Mouse (Mus musculus) hindbrain, embryonic 10.5 days (tissue): Measurements from ENCODE around the gene Lrfn4. TPM values are rescaled to one million over a fixed set of nuclear protein-coding genes. Genes with fewer than 3 reads are reported as not detected.
A peak's percentile ranks its signal among the peaks of the same experiment; 100 is the strongest.

Experiments
- DNase-seq: peaks from one replicate; pipeline ENCODE4 v3.0.0-alpha.2; 2017; ENCODE audit warnings: low spot score
- H3K27ac ChIP-seq: fragments of 300-500 bp; sonication (generic); 2 replicates; pipeline ENCODE4 v1.5.1; 2016; ENCODE audit warnings: mild to moderate bottlenecking, moderate library complexity
- H3K27me3 ChIP-seq: fragments of 300-500 bp; sonication (generic); 2 replicates; pipeline ENCODE4 v1.6.1; 2016; ENCODE audit warnings: mild to moderate bottlenecking; ENCODE audit not compliant: poor library complexity, insufficient read depth, severe bottlenecking
- H3K36me3 ChIP-seq: fragments of 300-500 bp; sonication (generic); 2 replicates; pipeline ENCODE4 v1.6.1; 2016; ENCODE audit warnings: mild to moderate bottlenecking, moderate library complexity
- H3K4me1 ChIP-seq: fragments of 300-500 bp; sonication (generic); replicated peaks from 2 replicates; pipeline ENCODE4 v1.6.1; 2016; ENCODE audit warnings: mild to moderate bottlenecking
- H3K4me3 ChIP-seq: fragments of 300-500 bp; sonication (generic); 2 replicates; pipeline ENCODE4 v1.5.1; 2016; ENCODE audit warnings: mild to moderate bottlenecking, moderate library complexity
- H3K9me3 ChIP-seq: fragments of 300-500 bp; sonication (generic); 2 replicates; pipeline ENCODE4 v1.6.1; 2016; ENCODE audit warnings: mild to moderate bottlenecking, moderate library complexity
- WGBS: fragments of 180-500 bp; shearing (Covaris S2); methylation state at CpG from one replicate; pipeline ENCODE4 v1.1.7; 2016; 5-methylcytosine and 5-hydroxymethylcytosine counted together
- polyA plus RNA-seq: library from polyadenylated mRNA; unstranded; fragments of >200 nt; fragmentation: Nextera tagmentation; extraction: Ambion mirVana; gene quantifications from 2 replicates; pipeline ENCODE4 v1.2.1, GENCODE M21; 2016

Gene Lrfn4
- 5.9 and 8.2 TPM in 2 replicates for polyA plus RNA-seq

DNA sequence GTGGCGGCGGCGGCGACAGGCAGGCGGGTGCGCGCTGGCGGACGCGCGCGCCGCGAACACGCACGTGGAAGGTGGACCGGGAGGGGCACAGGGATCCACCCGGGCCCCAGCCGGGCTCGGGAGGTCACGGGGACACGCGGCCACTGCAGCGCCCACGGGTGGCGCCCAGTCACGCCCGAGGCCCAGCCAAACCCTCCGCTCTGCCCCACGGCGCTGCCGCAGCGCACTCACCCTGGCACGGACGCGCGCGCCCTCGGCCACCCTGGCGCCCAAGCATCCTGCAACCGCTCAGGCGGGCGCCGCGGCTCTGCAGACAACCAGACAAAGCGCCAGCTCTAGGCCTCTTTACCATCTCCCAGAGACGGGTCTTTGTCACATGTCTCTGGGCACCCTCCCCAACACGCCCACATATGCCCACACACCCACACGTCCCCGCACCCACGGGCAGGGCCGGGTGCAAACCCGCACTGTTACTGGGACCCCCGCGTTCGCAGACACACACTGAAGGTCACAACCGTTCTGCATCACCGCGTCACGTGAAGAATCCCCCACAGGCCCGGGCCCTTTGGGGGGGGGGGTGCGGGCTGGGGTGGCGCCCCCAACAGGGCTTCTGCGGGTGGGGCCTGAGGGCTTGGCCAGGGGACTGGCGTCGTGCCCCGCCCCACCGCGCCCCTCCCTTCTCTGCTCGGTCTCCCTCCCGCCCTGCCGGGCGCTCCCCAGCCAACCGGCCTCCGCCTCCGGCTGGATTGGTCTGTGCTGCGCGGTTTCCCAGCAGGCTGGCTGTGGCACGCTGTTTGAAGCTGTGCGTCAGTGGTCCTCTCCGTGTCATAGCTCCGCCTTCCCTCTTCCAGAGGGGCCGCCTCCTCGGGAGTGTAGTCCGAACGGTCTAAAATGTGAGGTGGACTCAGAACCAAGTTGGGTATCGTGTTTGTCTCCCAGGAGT, at the start of gene Lrfn4:
Gene Lrfn4, minus strand, starts transcription at position 517 of the 943 bp plus-strand sequence.
- Histone ChIP-seq H3K27ac (peak within 1 kb of the TSS; percentile 98), H3K4me1 (peaks cover 53% of the 10 kb centered on the region)
- WGBS, result under 1% methylated on average over 86 of the region's 87 CpGs

DNA sequence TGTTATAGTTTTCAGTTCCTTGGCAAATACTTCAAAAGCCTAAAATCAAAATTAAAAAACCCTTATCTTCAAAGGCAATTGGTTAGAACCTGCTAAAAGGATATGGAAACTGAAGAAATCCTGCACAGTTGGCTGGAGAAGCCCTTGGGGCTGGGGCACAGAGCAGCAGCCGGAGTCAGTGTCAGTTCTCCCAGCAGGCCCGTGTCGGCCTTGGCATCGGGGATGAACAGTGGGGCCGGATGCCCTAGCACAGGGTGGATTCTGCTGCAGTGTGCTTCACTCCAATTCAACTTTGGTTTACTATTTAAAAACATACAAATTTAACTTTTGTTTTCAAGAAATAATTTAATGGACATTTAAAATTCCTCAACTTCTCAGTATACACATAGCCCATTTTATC, 42.7 kb upstream of the Lrfn4 start:
- Histone ChIP-seq H3K27ac (no peak overlapping the region), H3K9me3 (no peaks in the 10 kb centered on the region), H3K36me3 (no peaks in the 10 kb centered on the region), H3K27me3 (no peaks in the 10 kb centered on the region), H3K4me3 (no peak overlapping the region), H3K4me1 (no peaks in the 10 kb centered on the region)
- 86% methylated on average over 5 of the region's 5 CpGs for WGBS
- DNase-seq, result no peak

More for the DNA sequence above, at the start of gene Lrfn4:
- Histone ChIP-seq H3K4me3 (peak within 1 kb of the TSS; percentile 79), H3K36me3 (peaks cover 45% of the 10 kb centered on the region), H3K27me3 (peaks cover 15% of the 10 kb centered on the region; the same call in 1 of the 2 replicates), H3K9me3 (no peaks in the 10 kb centered on the region)
- DNase-seq, result peak; percentile 93

DNA sequence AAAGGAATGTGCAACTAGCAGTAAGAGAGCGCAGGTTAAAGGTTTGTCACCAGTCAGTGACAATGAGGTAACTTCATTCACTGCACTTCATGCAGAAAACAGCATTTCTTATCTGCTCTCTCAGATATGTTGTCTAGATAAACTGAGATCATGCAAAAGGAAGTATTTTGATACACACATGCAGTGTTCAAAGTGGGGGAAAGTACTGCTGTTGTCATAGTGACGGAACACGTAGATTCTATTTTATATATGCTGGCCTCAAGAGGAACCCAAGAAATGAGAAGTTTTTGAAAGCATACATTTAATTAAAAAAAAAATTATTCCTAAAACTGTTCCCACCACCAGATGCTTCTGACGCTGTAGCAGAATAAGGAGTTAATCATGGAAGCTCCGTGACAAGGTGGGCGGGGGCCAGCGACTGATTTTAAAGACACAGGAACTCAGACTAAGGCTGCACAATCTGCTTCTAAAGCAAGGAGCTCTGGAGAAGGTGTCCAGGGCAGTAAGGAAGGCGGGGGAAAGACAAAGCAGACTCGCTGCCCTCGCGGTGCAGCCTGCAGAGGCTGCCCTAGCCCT, 31.5 kb upstream of the Lrfn4 start:
- WGBS, result 73% methylated on average over 11 of the region's 11 CpGs
- H3K9me3 ChIP-seq, result no peaks in the 10 kb centered on the region
- no peak for DNase-seq
- H3K4me3 ChIP-seq, result no peak overlapping the region
- no peaks in the 10 kb centered on the region for H3K36me3 ChIP-seq
- no peak overlapping the region for H3K27ac ChIP-seq
- no peaks in the 10 kb centered on the region for H3K4me1 ChIP-seq
- no peaks in the 10 kb centered on the region for H3K27me3 ChIP-seq

DNA sequence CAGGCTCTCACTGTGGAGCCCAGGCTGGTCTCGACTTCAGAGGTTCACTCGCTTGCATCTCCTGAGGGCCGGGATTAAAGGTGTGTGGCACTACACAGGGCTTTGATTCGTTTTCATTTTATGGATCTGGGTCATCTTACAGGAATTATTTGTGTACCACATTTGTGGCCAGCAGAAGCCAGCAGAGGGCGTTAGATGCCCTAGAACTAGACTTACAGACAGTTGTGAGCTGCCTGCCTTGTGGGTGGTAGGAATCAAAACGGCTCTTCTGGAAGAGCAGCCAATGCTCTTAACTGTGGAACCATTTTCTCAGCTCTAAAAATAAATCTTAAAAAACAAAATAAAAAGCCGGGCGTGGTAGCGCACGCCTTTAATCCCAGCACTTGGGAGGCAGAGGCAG, 28.8 kb upstream of the Lrfn4 start:
- DNase-seq, result peak; percentile 42
- no peaks in the 10 kb centered on the region for H3K4me1 ChIP-seq
- H3K4me3 ChIP-seq, result no peak overlapping the region
- no peaks in the 10 kb centered on the region for H3K27me3 ChIP-seq
- no peaks in the 10 kb centered on the region for H3K36me3 ChIP-seq
- no peaks in the 10 kb centered on the region for H3K9me3 ChIP-seq
- WGBS, result 43% methylated on average over 10 of the region's 10 CpGs
- H3K27ac ChIP-seq, result no peak overlapping the region

DNA sequence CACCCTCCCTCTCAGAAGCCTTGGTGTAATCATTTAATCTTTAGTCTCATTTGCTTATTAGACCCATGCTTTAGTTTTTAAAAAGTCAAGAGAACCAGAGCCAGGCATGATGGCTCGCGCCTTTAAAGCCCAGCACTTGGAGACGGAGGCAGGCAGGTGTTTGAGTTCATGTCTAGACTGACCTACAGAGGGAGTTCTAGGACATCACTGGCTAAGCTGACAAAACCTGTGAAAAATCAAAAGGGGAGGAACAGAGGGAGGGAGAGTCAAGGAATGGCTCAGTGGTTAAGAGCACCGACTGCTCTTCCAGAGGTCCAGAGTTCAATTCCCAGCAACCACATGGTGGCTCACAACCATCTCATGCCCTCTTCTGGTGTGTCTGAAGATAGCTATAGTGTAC, 20.5 kb upstream of the Lrfn4 start:
- H3K9me3 ChIP-seq, result no peaks in the 10 kb centered on the region
- DNase-seq, result no peak
- no peak overlapping the region for H3K4me3 ChIP-seq
- H3K36me3 ChIP-seq, result no peaks in the 10 kb centered on the region
- WGBS, result 75% methylated on average over 4 of the region's 4 CpGs
- H3K4me1 ChIP-seq, result no peaks in the 10 kb centered on the region
- no peak overlapping the region for H3K27ac ChIP-seq
- no peaks in the 10 kb centered on the region for H3K27me3 ChIP-seq

DNA sequence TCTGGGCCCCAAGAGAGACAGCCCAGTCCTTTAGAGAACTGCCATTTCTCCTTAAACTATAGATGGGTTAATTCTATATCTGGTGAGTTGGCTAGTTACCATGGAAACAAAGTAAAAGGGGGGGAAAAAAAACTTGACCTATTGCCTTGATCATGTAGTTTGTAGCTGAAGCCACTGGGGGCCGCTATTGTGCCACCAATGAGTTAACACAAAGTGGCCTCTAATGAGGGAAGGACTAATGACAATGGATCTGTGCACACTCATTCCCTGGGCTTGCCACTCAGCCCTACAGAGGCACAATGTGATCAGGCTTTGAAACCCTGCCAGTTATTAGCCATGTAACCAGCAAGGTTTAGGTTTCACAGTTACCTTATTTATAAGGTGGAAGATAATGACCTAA, 13.4 kb upstream of the Lrfn4 start:
- no peak overlapping the region for H3K4me3 ChIP-seq
- no peaks in the 10 kb centered on the region for H3K27me3 ChIP-seq
- H3K27ac ChIP-seq, result peak overlapping the region; percentile 53
- no peaks in the 10 kb centered on the region for H3K9me3 ChIP-seq
- WGBS, result 0% methylated on average over 1 of the region's 1 CpGs
- peaks cover 51% of the 10 kb centered on the region for H3K4me1 ChIP-seq
- H3K36me3 ChIP-seq, result peaks cover 3% of the 10 kb centered on the region
- DNase-seq, result peak; percentile 79

DNA sequence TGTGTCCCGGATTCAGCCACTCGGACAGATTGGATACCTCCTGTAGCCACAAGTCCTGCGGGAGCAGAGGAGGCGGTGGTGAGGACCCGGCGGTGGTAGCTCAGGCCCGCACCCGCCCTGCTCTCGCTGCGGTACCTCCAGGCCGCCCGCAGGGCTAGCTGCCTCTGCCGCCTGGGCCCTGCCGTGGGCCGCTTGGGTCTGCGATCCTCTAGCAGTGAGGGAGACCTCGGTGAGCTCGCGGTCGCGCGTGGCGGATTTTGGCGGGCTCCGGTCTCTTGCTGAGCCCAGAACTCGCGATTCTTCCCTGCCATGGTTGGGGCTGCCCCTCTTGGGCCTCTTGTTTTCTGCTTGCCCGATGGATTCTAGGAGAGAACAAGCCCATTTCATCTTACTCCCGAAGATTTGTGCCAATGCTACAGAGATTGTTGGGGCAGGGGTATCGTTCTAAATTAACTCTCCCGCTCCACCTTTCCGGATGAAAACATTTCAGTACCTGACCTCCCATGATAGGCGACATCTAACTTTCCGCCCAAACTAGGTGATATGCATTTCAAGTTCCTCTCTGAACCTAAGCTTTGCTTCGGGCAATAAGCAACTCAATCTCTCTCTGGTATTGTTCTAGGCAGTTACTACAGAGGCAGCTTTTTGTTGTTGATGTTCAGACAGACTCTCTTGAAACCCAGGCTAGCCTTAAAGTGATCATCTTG, 10.5 kb upstream of the Lrfn4 start:
- Histone ChIP-seq H3K4me3 (peak overlapping the region; percentile 84), H3K4me1 (peaks cover 55% of the 10 kb centered on the region), H3K27ac (peak overlapping the region; percentile 97), H3K36me3 (peaks cover 31% of the 10 kb centered on the region), H3K9me3 (no peaks in the 10 kb centered on the region), H3K27me3 (no peaks in the 10 kb centered on the region)
- 3% methylated on average over 35 of the region's 35 CpGs for WGBS
- DNase-seq, result no peak

DNA sequence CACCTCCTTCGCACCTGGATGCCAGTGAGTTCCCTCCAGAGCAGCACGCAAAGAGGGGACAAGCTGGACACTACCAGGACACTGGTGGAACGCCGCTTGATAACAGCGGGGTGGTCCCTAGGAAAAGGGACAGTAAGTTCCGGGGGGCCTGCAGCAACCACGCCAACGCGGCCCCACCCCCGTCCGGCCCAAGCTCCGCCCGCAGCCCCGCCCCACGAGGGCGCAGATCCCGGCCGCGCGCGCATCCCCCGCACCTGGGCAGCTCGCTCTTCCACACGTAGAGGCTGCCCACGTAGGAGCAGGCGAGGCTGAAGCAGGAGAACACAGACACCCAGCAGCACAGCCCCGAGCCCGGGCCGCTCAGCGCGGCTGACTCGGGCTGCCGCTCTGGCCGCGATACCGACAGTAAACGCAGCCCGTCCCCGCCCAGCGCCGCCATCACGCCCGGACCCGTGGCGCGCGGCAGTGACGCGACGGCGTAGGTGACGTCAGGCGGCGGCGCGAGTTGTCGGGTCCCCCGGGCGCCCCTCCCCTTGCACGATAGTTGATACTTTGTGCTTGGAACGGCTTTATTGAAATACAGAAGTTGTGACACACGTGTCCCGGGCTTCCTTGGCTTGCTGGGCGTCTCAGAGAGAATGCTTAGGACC, 9.8 kb upstream of the Lrfn4 start, which contains the start of gene Rce1:
Gene Rce1, minus strand, starts transcription at position 463 of the 650 bp plus-strand sequence.
- Histone ChIP-seq H3K9me3 (no peaks in the 10 kb centered on the region), H3K4me3 (peak within 1 kb of the TSS; percentile 84), H3K36me3 (peaks cover 38% of the 10 kb centered on the region), H3K4me1 (peaks cover 55% of the 10 kb centered on the region), H3K27me3 (no peaks in the 10 kb centered on the region), H3K27ac (peak within 1 kb of the TSS; percentile 97)
- WGBS, result under 1% methylated on average over 64 of the region's 64 CpGs
- peak; percentile 91 for DNase-seq

DNA sequence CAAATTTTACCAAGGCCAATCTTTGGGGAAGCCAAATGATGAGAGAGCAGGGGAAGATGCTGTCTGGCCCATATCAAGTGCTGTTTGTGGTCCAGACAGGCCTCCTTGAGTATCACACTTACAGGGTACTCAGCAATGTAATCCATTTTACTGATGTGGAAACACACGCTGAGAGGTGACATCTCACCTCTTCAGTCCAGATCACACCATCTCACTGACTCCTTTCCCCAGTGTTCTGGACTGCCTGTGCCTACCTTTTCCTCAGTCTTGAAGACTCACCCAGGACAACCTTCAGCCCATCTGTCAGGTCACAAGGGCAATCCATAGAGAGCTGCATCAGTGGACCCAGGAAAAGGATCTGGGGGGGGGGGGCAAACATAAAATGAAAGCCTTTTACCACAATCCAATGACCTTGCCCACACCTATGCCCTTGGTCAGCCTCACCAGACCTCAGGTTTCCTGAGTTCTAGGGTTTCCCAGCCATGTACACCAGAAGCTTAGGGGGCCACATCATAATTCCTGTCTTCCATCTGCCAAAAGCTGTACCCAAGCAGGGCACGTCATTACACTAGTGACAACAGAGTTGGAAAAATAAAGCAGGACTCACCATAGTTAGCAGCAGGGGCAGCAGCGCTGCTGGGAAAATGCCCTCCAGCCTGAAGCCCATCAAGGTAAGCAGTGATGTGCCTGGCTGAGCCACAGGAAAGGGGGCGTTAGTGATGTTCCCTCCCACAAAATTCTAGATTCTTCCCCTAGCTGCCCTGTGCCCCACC, 9.1 kb upstream of the Lrfn4 start:
- Histone ChIP-seq H3K9me3 (no peaks in the 10 kb centered on the region), H3K4me3 (peak overlapping the region; percentile 84), H3K36me3 (peaks cover 41% of the 10 kb centered on the region), H3K27ac (peak overlapping the region; percentile 97), H3K27me3 (no peaks in the 10 kb centered on the region), H3K4me1 (peaks cover 55% of the 10 kb centered on the region)
- 31% methylated on average over 4 of the region's 4 CpGs for WGBS
- DNase-seq, result no peak

DNA sequence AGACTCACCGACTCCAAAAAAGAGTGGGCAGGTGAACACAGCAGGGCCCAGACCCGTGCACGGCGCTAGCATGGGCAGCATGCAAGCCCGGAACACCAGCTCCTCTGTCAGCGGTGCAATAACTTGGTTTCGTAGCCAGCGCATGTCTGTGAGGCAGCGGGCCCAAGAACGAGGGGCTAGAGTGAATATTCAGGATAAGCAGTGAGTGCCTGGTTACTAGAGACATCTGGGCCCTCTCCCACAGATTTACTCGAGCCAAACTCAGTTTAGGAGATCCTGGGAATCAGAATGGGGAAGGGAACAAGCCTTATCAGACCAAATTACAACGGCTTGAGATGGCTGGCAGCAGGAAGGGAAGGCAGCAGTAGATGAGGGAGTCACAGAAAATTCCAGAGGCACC, 8.5 kb upstream of the Lrfn4 start:
- Histone ChIP-seq H3K4me1 (peaks cover 51% of the 10 kb centered on the region), H3K36me3 (peaks cover 41% of the 10 kb centered on the region), H3K27me3 (no peaks in the 10 kb centered on the region), H3K4me3 (peak overlapping the region; percentile 84; the same call in 1 of the 2 replicates), H3K9me3 (no peaks in the 10 kb centered on the region), H3K27ac (no peak overlapping the region)
- DNase-seq, result no peak
- 95% methylated on average over 12 of the region's 12 CpGs for WGBS

DNA sequence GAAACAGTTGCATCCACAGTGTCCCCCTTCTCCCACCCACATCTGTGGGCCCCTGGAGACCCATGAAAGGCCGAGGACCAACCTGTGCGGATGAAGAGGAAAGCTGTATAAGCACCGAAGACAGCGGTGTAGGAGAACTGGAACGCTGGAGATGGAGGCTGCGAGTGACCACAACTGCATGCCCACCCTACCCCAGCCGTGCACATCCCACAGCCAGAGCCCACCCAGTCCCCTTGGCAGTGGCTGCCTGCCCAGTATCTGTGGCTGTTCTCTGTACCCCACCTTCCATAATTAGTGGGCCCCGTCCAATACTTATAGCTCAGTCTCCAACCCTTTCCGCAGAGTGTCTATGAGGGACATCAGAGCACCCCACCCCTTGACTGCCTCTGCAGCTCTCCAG, 8.0 kb upstream of the Lrfn4 start:
- Histone ChIP-seq H3K4me3 (no peak overlapping the region), H3K4me1 (peaks cover 49% of the 10 kb centered on the region), H3K27ac (no peak overlapping the region), H3K36me3 (peaks cover 41% of the 10 kb centered on the region), H3K9me3 (no peaks in the 10 kb centered on the region), H3K27me3 (no peaks in the 10 kb centered on the region)
- WGBS, result 95% methylated on average over 9 of the region's 9 CpGs
- DNase-seq, result no peak

DNA sequence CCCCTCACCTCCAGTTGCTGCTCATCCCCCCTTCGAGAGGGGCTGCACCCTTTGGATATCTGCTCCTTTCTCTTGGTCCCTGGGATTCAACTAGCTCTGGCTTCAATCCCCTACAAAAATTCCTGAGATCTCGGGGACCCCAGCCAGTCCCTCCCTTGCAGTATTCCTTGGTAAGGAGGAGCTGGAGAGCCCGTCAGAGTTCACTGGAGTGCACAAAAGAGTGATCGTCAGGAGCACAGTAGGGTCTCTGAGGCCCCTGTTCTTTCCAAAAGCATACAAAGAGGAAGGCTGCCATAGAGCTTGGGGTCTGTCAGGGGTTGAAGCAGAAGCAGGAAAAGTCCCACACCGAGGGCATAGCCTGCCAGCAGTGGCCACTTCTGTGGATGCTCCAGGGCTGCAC, 7.3 kb upstream of the Lrfn4 start:
- no peak for DNase-seq
- peaks cover 41% of the 10 kb centered on the region for H3K36me3 ChIP-seq
- H3K9me3 ChIP-seq, result no peaks in the 10 kb centered on the region
- H3K4me1 ChIP-seq, result peaks cover 47% of the 10 kb centered on the region
- 69% methylated on average over 5 of the region's 5 CpGs for WGBS
- no peak overlapping the region for H3K27ac ChIP-seq
- H3K27me3 ChIP-seq, result 0 out of 2 replicates have a peak, but pooled peaks cover 2% of the 10 kb centered on the region
- no peak overlapping the region for H3K4me3 ChIP-seq
